Mouse (Mus musculus): ENCODE data around the gene Ica1. TPM values are rescaled to one million over a fixed set of nuclear protein-coding genes. Genes with fewer than 3 reads are reported as not detected.
A peak's percentile ranks its signal among the peaks of the same experiment; 100 is the strongest.

Gene Ica1
- total RNA-seq (2021): 1 to 10 TPM; 1.5 to 1.7 TPM
- long read RNA-seq, experiment 1, partial matches to known transcripts: 0 of 1 reads
- long read RNA-seq, experiment 1, other reads (novel, unspliced or antisense): 0 of 1 reads
- long read RNA-seq, experiment 2, partial matches to known transcripts: 0 of 1 reads
- long read RNA-seq, experiment 2, other reads (novel, unspliced or antisense): 1 of 1 reads

GRCm38 (mm10) chr6:8778296-8778649 lies at the start of gene Ica1:
Gene Ica1 (minus strand): TSS chr6:8778488.
- no peak for DNase-seq (ENCODE audit: low spot score)

GRCm38 (mm10) chr6:8819866-8820265 lies 41.6 kb upstream of the Ica1 start:
- DNase-seq (ENCODE audit: low spot score): no peak

- DNase-seq (ENCODE audit: low spot score): no peak
These were observed 36.2 kb upstream of the Ica1 start for GRCm38 (mm10) chr6:8814332-8815002.

- no peak for DNase-seq (ENCODE audit: low spot score)
These were observed 24.4 kb upstream of the Ica1 start for GRCm38 (mm10) chr6:8802561-8803150.

GRCm38 (mm10) chr6:8792385-8792784 lies 14.1 kb upstream of the Ica1 start:
- no peak for DNase-seq (ENCODE audit: low spot score)

- no peak for DNase-seq (ENCODE audit: low spot score)
These were observed 13.5 kb upstream of the Ica1 start for GRCm38 (mm10) chr6:8791781-8792180.

GRCm38 (mm10) chr6:8780618-8781017 lies 2.3 kb upstream of the Ica1 start:
- no peak for DNase-seq (ENCODE audit: low spot score)

- peak; percentile 6 for DNase-seq (ENCODE audit: low spot score)
These were observed 635 bp downstream of the Ica1 start for GRCm38 (mm10) chr6:8777411-8778295.

GRCm38 (mm10) chr6:8771539-8771938 lies 6.7 kb downstream of the Ica1 start:
- no peak for DNase-seq (ENCODE audit: low spot score)

- no peak for DNase-seq (ENCODE audit: low spot score)
These were observed 7.9 kb downstream of the Ica1 start for GRCm38 (mm10) chr6:8770341-8770740.

GRCm38 (mm10) chr6:8769803-8770202 lies 8.5 kb downstream of the Ica1 start:
- no peak for DNase-seq (ENCODE audit: low spot score)

GRCm38 (mm10) chr6:8766652-8767051 lies 11.6 kb downstream of the Ica1 start:
- no peak for DNase-seq (ENCODE audit: low spot score)

GRCm38 (mm10) chr6:8765801-8766200 lies 12.5 kb downstream of the Ica1 start:
- no peak for DNase-seq (ENCODE audit: low spot score)

- no peak for DNase-seq (ENCODE audit: low spot score)
These were observed 13.2 kb downstream of the Ica1 start for GRCm38 (mm10) chr6:8765064-8765463.

GRCm38 (mm10) chr6:8760708-8761294 lies 17.5 kb downstream of the Ica1 start:
- DNase-seq (ENCODE audit: low spot score): no peak

- DNase-seq (ENCODE audit: low spot score): no peak
These were observed 18.4 kb downstream of the Ica1 start for GRCm38 (mm10) chr6:8759901-8760300.

- no peak for DNase-seq (ENCODE audit: low spot score)
These were observed 22.5 kb downstream of the Ica1 start for GRCm38 (mm10) chr6:8755760-8756276.

GRCm38 (mm10) chr6:8754486-8754885 lies 23.8 kb downstream of the Ica1 start:
- DNase-seq (ENCODE audit: low spot score): no peak

- no peak for DNase-seq (ENCODE audit: low spot score)
These were observed 24.6 kb downstream of the Ica1 start for GRCm38 (mm10) chr6:8753723-8754036.

GRCm38 (mm10) chr6:8752984-8753722 lies 25.1 kb downstream of the Ica1 start:
- DNase-seq (ENCODE audit: low spot score): no peak

- no peak for DNase-seq (ENCODE audit: low spot score)
These were observed 33.4 kb downstream of the Ica1 start for GRCm38 (mm10) chr6:8744886-8745285.

Measured in gastrocnemius, adult 18-20 months (tissue).